Comparison of ENCODE assay signal across 25 mouse cellular contexts in genomic region chr7:37733996-37734395, GRCm38 (mm10). TPM values are rescaled to one million over a fixed set of nuclear protein-coding genes. Genes with fewer than 3 reads are reported as not detected.
"Had no signal": no experiment of that assay in that cellular context is flagged by ENCODE, and none has a peak within 500 bp of the region (broad histone marks: within the 10 kb centered on the region; RNA-seq: fewer than 3 reads in every experiment).

No protein-coding gene starts in this region.

- ATAC-seq: hindbrain, embryonic 16.5 days; inflammation-experienced regulatory T-cells, adult 6 months; intestine, embryonic 15.5 days; intestine, postnatal 0 days; liver, postnatal 0 days had no signal

- H3K36me3 ChIP-seq: intestine, embryonic 15.5 days; limb, embryonic 10.5 days; limb, embryonic 12.5 days; liver, embryonic 13.5 days; liver, embryonic 15.5 days had no signal

- DNase-seq: gastrocnemius, adult 2 months; gastrocnemius, postnatal 10 days; gastrocnemius, postnatal 25 days; heart, adult 2 months; heart, postnatal 10 days; heart, postnatal 4 days; kidney, adult 18-20 months; kidney, adult 8-10 months; kidney, postnatal 10 days; kidney, postnatal 25 days; kidney, postnatal 4 days; liver; liver, embryonic 13.5 days; liver, postnatal 0 days had no signal

- H3K27me3 ChIP-seq: intestine, embryonic 15.5 days; liver, embryonic 13.5 days; liver, embryonic 15.5 days had no signal

- H3K4me3 ChIP-seq: gastrocnemius, adult 2 months; heart, adult 2 months; intestine, embryonic 15.5 days; layer of hippocampus, adult 2 months; left cerebral cortex, adult 2 months; limb, embryonic 10.5 days; limb, embryonic 12.5 days; liver, embryonic 13.5 days; liver, embryonic 15.5 days had no signal

- H3K27ac ChIP-seq: gastrocnemius, adult 2 months; heart, adult 2 months; intestine, embryonic 15.5 days; layer of hippocampus, adult 2 months; left cerebral cortex, adult 2 months; limb, embryonic 10.5 days; limb, embryonic 12.5 days; liver, embryonic 13.5 days; liver, embryonic 15.5 days had no signal

- H3K9ac ChIP-seq: intestine, embryonic 15.5 days; limb, embryonic 12.5 days; liver, embryonic 13.5 days; liver, embryonic 15.5 days; liver, postnatal 0 days had no signal

- H3K4me1 ChIP-seq: limb, embryonic 12.5 days; liver, embryonic 13.5 days; liver, embryonic 15.5 days had no signal

- H3K9me3 ChIP-seq: intestine, embryonic 15.5 days; limb, embryonic 10.5 days; limb, embryonic 12.5 days; liver, embryonic 13.5 days; liver, embryonic 15.5 days had no signal

- H3K4me2 ChIP-seq: heart, embryonic 11.5 days; intestine, embryonic 15.5 days; limb, embryonic 12.5 days; liver, embryonic 11.5 days; liver, embryonic 13.5 days; liver, embryonic 15.5 days had no signal

RNA-seq across cellular contexts. Expression of gene Zfp536, which starts 39.4 kb away (rescaled TPM):
- polyA plus RNA-seq: liver, postnatal 0 days had no signal
